Mouse (Mus musculus): ENCODE measurements around the gene BC030870. TPM values are rescaled to one million over a fixed set of nuclear protein-coding genes. Genes with fewer than 3 reads are reported as not detected.

The BC030870 gene
- not detected for total RNA-seq (2023)

GRCm38 (mm10) chr8:65129199-65129788, at the start of gene BC030870:
Gene BC030870, minus strand, starts transcription at chr8:65129563.

GRCm38 (mm10) chr8:65074733-65075132, 54.6 kb downstream of the BC030870 start, which contains the start of gene Gm10663:
Gene Gm10663, plus strand, starts transcription at chr8:65075033.

GRCm38 (mm10) chr8:65037117-65037533, 92.2 kb downstream of the BC030870 start, which contains the start of gene Apela:
Gene Apela, minus strand, starts transcription at chr8:65037336.

Other genes starting within 250 kb of the BC030870 start
- gene Tmem192, start 182.4 kb downstream of the BC030870 start, total RNA-seq (2023), result 46.4 TPM
- not detected for gene Trim75, start 141.7 kb downstream of the BC030870 start, total RNA-seq (2023)
- not detected for gene Trim61, start 111.0 kb downstream of the BC030870 start, total RNA-seq (2023)
- gene Trim60, start 111.0 kb downstream of the BC030870 start, total RNA-seq (2023), result not detected
- gene Apela, start 92.2 kb downstream of the BC030870 start, total RNA-seq (2023), result not detected
- gene Gm10663, start 54.5 kb downstream of the BC030870 start, total RNA-seq (2023), result not detected

All from CD4-positive naive resting alpha-beta T cell, adult 76 days (primary cell).